Mouse (Mus musculus) E14TG2a.4 (cell line): ENCODE measurements around the gene Olfr987.
"Not testable (repeated sequence)": the region's sequence is repeated elsewhere in the genome, so short reads cannot be mapped to it uniquely, and the experiment has no call there.

ENCODE experiments used
- CTCF ChIP-seq: conservative IDR thresholded peaks from 2 replicates; pipeline ENCODE4 v1.5.1; 2014; ENCODE audit warnings: low read length
- NANOG ChIP-seq: IDR thresholded peaks from 2 replicates; pipeline ENCODE4 v1.6.1; 2014; ENCODE audit warnings: borderline replicate concordance, low read length, mixed read lengths
- POU5F1 ChIP-seq: IDR thresholded peaks from 2 replicates; pipeline ENCODE4 v1.6.1; 2014; ENCODE audit warnings: low read length, borderline replicate concordance

- not testable (repeated sequence) for TF ChIP-seq POU5F1, CTCF, NANOG
Measured at GRCm38 (mm10) chr2:85339215-85339614, at the start of gene Olfr987.
